Mouse (Mus musculus): Measurements from ENCODE around the gene Hdac9.
A peak's percentile ranks its signal among the peaks of the same experiment; 100 is the strongest.

Hdac9 gene

DNA sequence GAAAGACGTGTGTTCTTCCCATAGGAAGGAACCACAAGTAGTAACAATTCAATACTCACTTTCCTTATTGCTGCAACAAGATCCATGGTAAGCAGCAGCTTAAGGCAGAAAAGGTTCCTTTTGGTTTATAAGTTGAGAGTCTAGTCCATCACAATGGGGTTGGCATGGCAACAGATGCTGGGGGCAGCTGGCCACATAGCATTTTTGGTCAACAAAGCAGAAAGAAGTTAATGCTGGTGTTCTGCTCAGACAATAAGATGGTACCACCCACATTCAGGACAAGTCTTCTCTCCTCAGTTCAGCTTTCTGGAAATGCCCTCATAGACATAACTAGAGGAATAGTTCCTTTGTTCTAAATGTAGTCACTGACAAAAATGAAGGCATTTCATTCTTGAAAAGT is at the start of gene Hdac9:
Gene Hdac9 (minus strand): TSS at position 101 of the 400 bp plus-strand sequence.
- no peak for DNase-seq

DNA sequence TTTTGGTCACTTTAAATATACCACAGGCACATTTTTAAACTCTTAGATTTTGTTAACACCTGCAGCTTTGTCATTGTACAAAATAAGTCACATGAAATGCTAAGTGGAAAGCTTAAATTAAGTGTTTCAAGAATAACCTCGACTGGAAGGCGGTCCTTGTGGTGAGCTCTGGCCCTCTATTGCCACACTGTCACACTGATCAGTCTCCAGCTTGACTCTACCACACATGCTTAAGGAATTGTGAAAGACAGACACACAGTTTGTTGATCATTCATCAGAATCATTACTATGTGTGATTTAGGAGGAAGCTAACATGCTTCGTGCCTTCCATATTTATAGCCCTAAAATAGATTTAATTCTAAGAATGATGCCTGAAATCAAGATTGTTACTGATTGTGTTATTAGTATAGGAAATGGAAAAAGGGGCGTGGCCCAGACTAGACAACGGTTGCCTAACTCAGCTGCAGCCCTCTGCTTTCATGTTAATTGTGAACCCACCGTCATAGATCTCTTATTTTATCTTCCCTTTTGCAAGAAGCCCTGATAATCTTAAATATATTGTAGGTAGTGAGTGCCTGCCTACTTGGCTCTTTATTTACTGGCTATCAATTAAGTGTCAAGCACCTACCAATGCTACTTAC is 32.3 kb upstream of the Hdac9 start:
- no peak for DNase-seq

DNA sequence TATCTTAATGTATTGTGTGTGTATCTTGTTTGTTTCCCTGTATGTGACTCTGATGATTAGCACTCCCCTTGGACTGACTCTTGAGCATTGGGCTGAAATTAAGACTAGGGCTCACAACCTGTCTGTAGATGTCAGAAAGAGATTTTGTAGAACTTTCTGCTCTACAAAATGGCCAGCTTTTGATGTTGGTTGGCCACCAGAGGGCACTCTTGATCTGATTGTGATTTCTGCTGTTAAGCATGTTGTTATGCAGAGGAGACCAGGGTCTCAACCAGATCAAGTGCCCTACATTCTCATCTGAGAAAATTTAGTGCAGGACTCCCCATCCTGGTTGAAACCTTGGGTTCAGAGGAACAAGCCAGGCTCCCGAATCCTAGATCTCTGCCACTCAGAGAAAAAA is 21.0 kb upstream of the Hdac9 start:
- DNase-seq: peak; percentile 47

DNA sequence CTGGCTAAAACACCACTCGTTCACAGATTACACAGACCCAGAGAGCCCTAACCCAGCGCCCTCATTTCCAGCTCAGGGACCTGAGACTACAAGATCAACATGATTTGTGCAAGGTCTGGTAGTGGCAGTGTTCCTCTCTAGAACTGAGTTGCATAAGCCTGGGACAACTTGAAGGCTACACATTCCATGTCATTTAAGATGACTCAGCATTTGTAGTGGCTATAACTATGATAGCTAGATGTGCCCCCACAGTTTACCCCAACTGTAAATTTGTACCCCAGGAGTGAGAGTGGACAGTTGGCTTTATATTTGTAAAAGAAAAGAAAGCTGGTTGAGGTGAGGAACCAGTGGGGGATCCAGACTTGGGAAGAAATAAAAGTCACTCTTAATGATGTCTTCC is 8.9 kb downstream of the Hdac9 start:
- DNase-seq: no peak

DNA sequence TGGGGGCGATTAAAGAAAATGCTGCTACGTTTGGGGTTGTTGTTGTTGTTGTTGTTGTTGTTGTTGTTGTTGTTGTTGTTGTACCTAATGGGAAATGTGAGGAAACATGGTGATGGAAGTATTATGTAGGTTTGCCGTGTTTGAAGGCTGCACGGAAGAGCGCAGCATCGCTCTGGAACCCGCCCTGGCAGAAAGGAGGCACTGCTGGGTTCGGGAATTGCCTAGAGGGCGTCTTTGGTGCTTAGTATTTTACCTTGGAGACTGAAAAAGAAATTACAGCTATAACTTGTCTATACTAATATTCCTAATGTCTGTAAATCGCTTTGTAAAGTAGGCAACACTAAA is 9.4 kb downstream of the Hdac9 start:
- no peak for DNase-seq

DNA sequence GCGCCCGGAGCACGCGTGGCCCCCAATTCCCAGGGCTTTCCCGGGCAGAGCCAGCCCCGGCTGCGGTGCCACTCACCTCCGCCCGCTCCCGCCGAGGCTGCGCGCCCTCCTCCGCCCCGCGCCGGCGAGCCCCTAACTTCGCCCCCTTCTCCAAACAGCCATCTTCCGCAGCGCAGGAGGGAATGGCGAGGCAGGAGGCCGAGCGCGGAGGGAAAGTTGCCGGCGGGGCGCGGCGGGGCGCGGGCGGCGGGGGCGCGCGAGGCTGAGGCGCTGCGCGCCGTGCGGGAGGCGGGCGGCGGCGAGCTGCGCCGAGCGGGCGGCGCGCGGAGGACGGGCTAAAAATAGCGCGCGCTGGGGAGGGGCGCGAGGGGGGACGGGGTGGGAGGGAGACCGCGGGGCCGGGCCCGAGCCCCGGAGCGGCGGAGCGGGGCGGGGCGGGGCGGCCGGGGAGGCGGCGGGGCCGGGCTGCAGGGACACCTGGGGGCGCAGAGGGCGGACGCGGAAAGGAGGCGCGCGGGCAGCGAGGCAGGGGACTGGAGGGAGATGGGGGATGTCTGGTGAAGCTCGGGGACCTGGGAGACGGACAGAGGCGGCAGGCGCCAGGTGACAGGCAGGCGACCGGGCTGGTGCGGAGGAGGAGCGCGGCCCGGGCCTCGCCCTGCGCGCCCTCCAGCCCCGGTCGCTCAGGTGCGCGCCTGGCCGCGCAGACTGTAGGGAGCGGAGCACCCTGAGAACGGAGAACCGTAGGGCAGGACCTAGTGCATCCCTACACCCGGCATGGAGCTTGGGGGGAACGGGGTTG is 10.0 kb downstream of the Hdac9 start:
- peak; percentile 36 for DNase-seq

DNA sequence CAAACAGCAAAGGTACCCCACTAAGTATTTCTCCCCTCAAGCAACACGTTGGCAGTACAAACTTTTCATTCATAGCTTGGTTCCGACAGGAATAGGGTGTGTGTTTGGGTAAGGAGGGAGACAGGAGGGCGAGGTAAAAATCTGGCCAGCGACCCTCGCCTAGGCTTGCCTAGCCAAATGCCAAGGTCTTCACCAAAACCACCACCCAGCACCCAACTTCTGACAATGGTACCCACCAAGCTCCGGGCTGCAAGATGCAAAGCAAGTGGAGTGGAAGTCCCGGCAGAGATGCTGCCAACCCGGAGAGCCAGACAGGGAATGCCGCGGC is 10.6 kb downstream of the Hdac9 start:
- no peak for DNase-seq

DNA sequence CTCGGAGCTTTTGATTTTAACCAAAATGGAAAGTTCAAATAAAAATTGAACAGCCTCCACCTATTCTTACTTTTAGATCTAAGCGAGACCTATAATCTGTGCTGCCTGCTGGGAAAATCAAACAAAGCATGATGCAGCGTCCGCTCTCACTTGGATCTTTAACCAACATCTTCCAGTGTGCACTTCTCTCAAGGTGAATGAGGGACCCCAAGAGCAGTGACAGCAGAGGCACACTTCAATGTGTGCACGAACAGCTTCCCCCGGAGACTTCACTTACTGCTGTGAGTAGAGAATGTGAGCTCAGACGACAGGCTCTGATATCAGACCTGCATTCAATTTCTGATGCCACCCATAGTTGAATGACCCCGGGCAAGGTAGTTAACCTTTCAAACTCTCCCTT is 16.7 kb downstream of the Hdac9 start:
- no peak for DNase-seq

DNA sequence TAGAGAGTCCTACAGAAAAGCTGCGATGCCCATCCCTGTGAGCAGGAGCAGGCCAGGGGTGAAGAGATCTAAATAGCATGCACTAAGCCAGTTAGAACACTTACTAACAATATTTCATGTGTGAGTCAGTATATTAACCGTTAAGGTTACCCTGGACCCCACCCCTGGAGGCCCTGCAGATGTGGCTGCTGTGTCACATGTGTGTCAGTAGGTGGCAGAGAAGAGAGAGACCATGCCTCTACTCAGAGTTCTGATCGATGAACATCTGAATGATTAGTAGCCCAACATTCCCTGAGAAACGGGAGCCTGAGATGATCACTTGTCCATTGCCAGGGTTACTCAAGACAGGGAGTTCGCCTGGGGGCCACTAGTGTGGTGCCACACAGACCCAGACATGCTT is 22.0 kb downstream of the Hdac9 start:
- no peak for DNase-seq

DNA sequence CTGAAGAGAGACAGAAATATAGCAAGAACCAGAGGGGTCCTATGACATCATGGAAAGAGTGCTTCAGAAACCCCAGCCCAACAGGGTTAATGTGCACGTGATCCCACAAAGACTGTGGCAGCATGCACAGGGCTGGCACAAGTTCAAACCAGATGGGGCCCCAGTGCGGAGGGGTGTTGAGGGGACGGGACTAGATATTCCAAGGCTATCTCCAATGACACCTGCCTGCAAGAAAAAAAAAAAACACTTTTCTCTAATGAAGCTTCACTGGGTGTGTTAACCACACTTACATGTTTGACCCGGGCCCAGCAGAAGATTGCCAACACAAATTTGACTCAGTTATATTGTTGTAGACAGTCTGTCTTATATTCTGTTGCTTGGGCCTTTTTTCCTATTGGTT is 28.2 kb downstream of the Hdac9 start:
- DNase-seq: no peak

DNA sequence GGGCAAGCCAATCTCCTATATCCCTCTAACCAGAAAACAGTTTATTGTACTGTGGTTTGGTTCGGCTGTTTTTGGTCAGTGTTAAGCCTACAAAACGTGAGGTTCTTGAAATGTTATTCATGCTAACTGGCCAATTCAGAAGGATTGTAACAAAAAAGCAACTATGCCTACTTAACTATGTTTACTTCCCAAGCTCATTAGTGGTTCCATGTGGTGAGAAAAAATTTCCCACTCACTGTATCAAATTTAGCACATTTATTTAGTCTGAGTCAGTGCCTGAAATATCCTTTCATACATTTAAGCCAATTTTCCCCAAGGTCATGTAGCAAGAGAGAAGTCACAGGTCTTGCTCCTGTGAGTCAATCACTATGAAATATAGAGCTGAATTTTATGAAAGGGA is 42.0 kb downstream of the Hdac9 start:
- DNase-seq: no peak

DNA sequence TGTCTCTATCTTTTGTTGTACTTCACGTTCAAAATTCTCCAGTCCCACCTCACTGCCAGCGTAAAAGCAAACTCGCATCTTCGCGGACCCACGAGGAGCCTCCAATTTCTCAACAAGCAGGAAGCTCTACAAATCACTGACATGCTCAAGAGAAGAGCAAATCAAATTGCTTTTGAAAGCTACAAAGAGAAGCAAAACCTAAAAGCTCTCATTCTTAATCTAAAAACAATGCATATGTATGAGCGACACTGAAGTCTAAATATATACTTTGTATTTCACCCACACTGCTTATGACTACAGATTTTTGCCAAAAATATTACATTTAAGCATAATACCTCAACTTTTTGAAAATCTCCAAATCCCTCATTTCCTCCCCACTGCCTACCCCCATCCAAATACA is 45.9 kb downstream of the Hdac9 start:
- DNase-seq: no peak

DNA sequence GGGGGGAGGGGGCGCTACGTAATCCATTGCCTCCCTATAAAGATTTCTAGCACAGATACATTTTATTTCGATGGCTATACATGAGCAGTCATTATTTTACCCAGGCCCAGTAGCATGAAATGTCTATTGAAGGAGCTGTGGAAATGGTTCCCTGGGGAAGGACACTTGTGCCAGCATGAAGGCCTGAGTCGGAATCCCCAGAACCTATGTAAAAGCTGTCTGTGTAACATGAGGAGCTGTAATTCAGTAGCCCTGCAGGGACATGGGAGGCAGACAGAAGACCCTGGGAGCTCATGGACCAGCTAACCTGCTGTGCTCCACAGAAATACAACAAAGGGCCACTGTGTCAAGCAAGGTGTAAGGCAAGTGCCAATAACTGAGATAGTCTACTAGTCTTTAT is 75.7 kb downstream of the Hdac9 start:
- no peak for DNase-seq

DNA sequence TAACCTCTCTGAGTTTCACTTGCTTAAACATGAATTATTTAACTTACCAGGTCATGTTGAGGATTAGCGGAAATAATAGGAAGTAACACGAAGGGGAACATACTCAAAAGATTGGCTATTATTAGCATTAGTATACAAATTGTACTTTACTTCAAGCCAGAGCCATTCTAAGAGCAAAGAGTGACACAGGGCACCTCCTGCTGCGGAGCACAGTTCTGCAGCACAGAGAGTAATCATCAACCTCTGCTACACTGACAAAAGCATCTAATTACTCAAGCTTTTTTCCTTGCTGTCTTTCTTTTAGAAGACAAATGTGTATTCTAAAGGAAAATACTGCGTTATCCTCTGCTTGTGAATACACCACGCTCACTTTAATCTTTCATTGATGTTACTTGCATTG is 79.6 kb downstream of the Hdac9 start:
- DNase-seq: no peak

DNA sequence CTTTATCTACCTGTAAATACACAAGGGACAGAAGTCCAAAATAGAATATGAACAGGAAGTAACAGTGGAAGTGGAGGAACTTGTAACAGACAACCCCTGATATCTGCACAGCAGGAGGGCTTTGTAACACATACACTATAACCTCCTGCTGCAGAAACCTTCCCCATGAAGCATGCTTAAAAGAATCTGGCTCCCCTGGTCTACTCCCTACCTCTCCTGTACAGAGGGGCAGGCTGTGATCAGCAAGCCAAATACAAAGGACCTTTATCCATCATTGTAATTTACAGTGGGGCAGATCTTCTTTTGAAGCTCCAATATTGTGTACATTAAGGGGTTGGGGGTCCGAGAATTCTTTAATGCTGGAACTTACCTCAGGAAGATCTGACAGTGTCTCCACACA is 80.0 kb downstream of the Hdac9 start:
- no peak for DNase-seq

DNA sequence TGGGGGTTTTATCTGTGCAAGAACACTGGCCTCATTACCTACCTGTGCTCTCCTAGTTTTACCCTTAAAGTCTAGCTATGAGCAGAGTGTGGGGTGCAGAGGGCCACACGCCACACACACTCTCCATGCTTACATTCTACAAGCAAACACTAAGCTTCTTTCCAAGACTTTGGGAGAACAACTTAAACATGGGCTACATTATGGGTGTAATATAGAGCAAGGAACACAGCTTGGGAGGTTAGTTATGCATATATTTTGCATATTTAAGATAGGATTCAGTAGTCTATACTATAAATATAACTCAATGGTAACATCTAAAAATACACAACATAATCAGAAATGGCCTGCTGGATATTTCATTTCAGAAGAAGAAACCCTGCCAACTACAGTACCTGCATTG is 80.8 kb downstream of the Hdac9 start:
- no peak for DNase-seq

DNA sequence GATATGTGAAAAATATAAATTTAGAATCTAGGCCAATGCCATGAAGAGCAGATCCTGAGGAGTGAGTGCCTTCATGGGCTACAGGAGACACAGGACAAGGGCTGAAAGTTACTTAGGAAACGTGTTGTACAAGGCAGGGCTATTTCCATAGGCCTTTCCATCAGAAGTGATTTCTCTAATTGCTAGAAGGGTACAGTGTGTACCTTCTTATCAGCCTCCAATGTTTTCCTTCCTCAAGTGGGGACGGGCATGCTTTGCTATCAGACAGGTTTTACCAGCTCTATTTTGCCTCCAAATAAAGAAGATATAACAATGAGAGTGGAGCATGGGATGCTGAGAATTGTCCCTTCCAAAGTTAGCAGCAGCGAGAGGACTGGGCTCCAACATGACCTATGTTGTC is 81.4 kb downstream of the Hdac9 start:
- no peak for DNase-seq

DNA sequence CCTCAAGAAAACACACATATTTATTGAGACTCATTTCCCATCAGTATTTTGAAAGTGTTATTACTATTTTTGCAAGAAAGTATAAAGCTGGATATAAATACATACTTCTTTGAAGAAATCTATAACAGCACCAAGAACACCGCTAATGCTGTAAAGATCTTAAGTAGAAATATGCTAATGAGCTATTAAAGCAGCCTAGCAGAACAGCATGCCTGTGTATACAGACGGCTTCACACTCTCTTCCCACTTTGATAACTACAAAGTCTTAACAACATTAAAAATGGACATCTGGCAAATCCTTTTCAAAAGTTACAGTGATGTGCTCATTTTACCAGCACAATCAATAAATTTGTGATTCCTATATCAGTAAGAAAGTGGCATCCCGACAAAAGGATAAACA is 88.2 kb downstream of the Hdac9 start:
- no peak for DNase-seq

DNA sequence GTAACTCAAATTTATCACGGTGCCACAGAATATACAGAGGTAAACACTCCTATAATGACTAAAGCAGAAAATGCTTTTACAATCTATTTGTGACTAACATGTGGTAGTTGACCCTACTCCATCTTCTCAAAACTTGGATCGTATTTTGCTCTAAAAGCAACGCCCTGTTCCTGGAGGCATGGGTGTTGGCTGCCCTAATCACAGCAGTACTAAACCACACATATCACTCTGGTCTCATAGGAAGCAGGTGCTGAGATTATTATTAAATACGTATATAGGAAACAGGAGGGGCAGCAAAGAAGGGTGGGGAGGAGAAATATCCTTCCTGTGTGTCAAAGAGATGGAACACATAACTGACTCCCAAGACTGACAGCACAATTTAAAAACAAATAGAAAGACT is 90.0 kb downstream of the Hdac9 start:
- no peak for DNase-seq

DNA sequence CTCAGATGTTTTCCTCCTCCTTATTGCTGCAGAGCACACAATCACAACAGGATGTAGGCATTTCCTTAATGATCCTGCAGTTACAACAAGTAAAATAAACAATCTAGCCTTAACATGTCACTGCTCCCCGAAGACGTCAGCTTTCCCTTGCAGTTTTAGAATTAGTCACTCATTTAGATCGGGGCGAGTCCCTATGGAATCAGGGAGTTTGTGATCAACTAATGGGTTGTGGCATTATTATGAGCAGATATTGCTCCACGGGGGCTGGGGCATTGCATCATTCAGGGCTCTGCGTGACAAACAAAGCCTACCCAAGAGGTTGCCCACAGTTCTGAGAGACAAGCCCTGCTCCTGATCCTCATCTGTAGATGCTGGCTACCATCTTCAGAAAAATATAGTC is 96.7 kb downstream of the Hdac9 start:
- DNase-seq: no peak

DNA sequence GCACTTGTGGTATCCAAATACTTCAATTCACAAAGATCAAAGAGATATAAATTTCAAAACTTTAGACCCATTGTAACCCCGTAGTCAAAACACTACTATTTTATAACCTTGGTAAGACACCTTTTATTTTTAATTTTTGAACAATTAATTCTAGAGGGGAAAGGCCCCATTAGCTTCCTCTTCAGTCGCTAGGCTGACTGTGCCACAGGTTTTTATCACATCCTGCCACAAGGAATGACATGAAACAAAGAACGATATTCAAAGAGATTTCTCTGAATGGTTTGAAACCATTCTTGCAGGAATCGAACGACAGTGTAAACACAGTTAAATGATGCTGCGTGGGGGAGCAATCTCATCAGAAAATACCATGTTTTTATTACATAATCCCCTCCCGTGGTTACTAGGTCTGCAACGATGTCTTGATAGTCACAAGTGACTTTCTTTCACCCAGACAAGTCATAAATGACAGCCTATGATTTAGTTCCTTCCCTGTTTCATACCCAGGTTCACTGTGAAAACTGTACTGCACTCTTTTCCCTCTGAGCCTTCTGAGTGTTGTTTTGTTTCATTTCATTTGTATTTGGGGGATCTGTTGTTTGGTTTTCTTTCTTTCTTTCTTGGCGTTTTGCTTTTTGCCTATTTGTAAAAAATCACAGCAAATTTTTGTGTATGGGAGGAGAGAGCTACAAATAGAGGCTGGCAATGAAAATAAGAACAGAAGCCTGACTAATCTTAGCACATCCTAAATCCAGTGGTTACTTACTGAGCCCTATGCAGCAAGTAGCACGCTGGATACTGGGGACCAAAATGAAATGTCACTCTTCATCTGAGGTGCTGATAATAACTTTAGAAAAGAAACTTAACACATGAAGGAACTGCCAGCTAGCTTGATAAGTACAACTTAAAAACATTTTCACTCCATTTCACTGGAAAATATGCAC is 105.0 kb downstream of the Hdac9 start:
- DNase-seq: no peak

DNA sequence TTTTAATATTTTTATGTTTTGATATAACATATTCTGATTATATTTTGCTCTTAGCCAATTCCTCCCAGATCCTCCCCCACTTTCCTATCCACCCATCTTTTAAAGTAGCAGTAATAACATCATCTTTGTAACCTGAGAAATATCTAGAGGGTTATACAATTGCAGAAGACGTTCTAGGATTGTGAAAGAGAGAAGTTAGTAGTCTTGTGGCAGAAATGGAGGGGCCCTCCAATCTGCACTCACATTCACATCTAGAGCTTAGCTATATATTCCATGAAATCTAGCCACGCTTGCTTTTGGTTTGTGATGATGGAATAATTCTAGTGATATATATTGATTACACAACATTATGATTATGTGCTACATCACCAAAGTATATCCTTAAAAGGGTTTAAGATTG is 106.7 kb downstream of the Hdac9 start:
- DNase-seq: no peak

DNA sequence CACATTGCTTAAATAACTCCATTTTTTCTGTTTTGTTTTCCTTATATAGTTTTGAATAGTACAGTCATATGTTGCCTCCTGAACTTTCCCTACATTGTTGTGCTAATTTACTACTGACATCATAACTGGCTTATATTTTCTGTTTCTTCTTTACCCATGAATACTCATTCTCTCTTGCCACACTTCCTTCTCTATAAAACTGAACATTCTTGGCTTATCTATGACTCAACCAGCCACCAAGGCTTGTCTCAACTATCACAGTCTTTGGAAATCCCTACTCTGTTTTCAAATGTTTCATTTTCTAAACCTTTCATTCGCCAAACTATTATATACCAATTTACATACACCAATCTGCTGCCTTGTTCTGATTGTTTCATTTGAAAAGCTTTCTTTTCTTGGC is 108.7 kb downstream of the Hdac9 start:
- DNase-seq: no peak

DNA sequence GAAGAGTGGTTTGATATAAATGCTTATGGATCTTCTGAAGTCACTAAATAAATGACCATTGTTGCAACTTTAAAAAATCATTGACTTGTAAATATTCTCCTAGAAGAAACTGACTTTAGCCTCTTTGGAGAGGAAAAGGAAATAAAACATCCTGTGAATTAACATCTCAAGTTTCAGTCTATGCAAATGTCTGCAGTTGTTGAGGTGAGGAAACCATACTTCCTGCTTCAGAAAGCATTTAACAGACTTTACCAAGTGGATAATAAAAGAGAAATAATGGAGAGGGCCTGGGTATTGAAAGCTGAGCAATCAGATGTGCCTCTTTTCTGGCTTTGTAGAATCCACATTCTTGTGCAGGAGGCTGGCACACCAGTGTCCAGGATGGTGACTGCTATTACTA is 110.4 kb downstream of the Hdac9 start:
- DNase-seq: no peak
